Mouse (Mus musculus) embryonic facial prominence, embryonic 15.5 days (tissue): ENCODE data around the gene Adamts15. TPM values are rescaled to one million over a fixed set of nuclear protein-coding genes. Genes with fewer than 3 reads are reported as not detected.

Source experiments
- ATAC-seq: fragments of 200-750 bp; cut with Nextera tagmentation; 2 replicates; pipeline ENCODE4 v1.8.0; 2017; ENCODE audit warnings: low read depth, moderate TSS enrichment; ENCODE audit not compliant: insufficient number of reproducible peaks, low FRiP score, low TSS enrichment
- H3K27ac ChIP-seq: fragments of 300-500 bp; sonication (generic); replicated peaks from 2 replicates; pipeline ENCODE4 v1.5.1; 2015; ENCODE audit warnings: mild to moderate bottlenecking, inconsistent platforms
- H3K27me3 ChIP-seq: fragments of 300-500 bp; sonication (generic); 2 replicates; pipeline ENCODE4 v1.6.1; 2015; ENCODE audit warnings: inconsistent platforms
- H3K36me3 ChIP-seq: fragments of 300-500 bp; sonication (generic); 2 replicates; pipeline ENCODE4 v1.6.1; 2015; ENCODE audit warnings: mild to moderate bottlenecking, inconsistent platforms
- H3K4me1 ChIP-seq: fragments of 300-500 bp; sonication (generic); 2 replicates; pipeline ENCODE4 v1.6.1; 2015; ENCODE audit warnings: inconsistent platforms
- H3K4me2 ChIP-seq: fragments of 300-500 bp; sonication (generic); replicated peaks from 2 replicates; pipeline ENCODE4 v1.6.1; 2015; ENCODE audit warnings: mild to moderate bottlenecking, inconsistent platforms
- H3K4me3 ChIP-seq: fragments of 300-500 bp; sonication (generic); replicated peaks from 2 replicates; pipeline ENCODE4 v1.5.1; 2015; ENCODE audit warnings: mild to moderate bottlenecking, inconsistent platforms
- H3K9ac ChIP-seq: fragments of 300-500 bp; sonication (generic); 2 replicates; pipeline ENCODE4 v1.6.1; 2015; ENCODE audit warnings: inconsistent platforms
- H3K9me3 ChIP-seq: fragments of 300-500 bp; sonication (generic); replicated peaks from 2 replicates; pipeline ENCODE4 v1.6.1; 2016; ENCODE audit warnings: inconsistent platforms
- WGBS: fragments of 180-500 bp; shearing (Covaris S2); methylation state at CpG from one replicate; pipeline ENCODE4 v1.1.7; 2015; 5-methylcytosine and 5-hydroxymethylcytosine counted together
- polyA plus RNA-seq: library from polyadenylated mRNA; unstranded; fragments of >200 nt; fragmentation: Nextera tagmentation; extraction: Ambion mirVana; gene quantifications from 2 replicates; pipeline ENCODE4 v1.2.1, GENCODE M21; 2015

Gene Adamts15
- polyA plus RNA-seq, 1 experiment from 2014 or later, result 15.1 TPM

- Histone ChIP-seq H3K36me3 (no peaks in the 10 kb centered on the region), H3K9me3 (no peaks in the 10 kb centered on the region), H3K4me3 (no peak overlapping the region), H3K27me3 (no peaks in the 10 kb centered on the region), H3K4me1 (no peaks in the 10 kb centered on the region), H3K27ac (no peak overlapping the region), H3K9ac (no peak overlapping the region), H3K4me2 (no peak overlapping the region)
- WGBS, result 84% methylated on average over 9 of the region's 9 CpGs
- ATAC-seq, result no peak
These were observed 41.7 kb downstream of the Adamts15 start for GRCm38 (mm10) chr9:30880553-30880952.

GRCm38 (mm10) chr9:30879947-30880273 lies 42.3 kb downstream of the Adamts15 start:
- no peak for ATAC-seq
- no peak overlapping the region for H3K27ac ChIP-seq
- H3K4me3 ChIP-seq, result no peak overlapping the region
- no peaks in the 10 kb centered on the region for H3K36me3 ChIP-seq
- no peaks in the 10 kb centered on the region for H3K4me1 ChIP-seq
- no peak overlapping the region for H3K4me2 ChIP-seq
- no peaks in the 10 kb centered on the region for H3K27me3 ChIP-seq
- H3K9me3 ChIP-seq, result no peaks in the 10 kb centered on the region
- WGBS, result 80% methylated on average over 2 of the region's 2 CpGs
- no peak overlapping the region for H3K9ac ChIP-seq

GRCm38 (mm10) chr9:30879248-30879946 lies 42.9 kb downstream of the Adamts15 start:
- WGBS, result 85% methylated on average over 7 of the region's 7 CpGs
- Histone ChIP-seq H3K4me3 (no peak overlapping the region), H3K9me3 (no peaks in the 10 kb centered on the region), H3K27me3 (no peaks in the 10 kb centered on the region), H3K4me2 (no peak overlapping the region), H3K9ac (no peak overlapping the region), H3K27ac (no peak overlapping the region), H3K36me3 (no peaks in the 10 kb centered on the region), H3K4me1 (no peaks in the 10 kb centered on the region)
- ATAC-seq, result no peak

- H3K4me1 ChIP-seq, result no peaks in the 10 kb centered on the region
- no peaks in the 10 kb centered on the region for H3K27me3 ChIP-seq
- no peak overlapping the region for H3K9ac ChIP-seq
- no peak for ATAC-seq
- WGBS, result 60% methylated on average over 3 of the region's 3 CpGs
- H3K4me2 ChIP-seq, result no peak overlapping the region
- H3K27ac ChIP-seq, result no peak overlapping the region
- H3K4me3 ChIP-seq, result no peak overlapping the region
- H3K9me3 ChIP-seq, result no peaks in the 10 kb centered on the region
- H3K36me3 ChIP-seq, result no peaks in the 10 kb centered on the region
These were observed 45.7 kb downstream of the Adamts15 start for GRCm38 (mm10) chr9:30876552-30876951.

GRCm38 (mm10) chr9:30855837-30856236 lies 66.4 kb downstream of the Adamts15 start:
- Histone ChIP-seq H3K27ac (no peak overlapping the region), H3K36me3 (no peaks in the 10 kb centered on the region), H3K4me1 (no peaks in the 10 kb centered on the region), H3K4me2 (no peak overlapping the region), H3K9ac (no peak overlapping the region), H3K27me3 (no peaks in the 10 kb centered on the region), H3K4me3 (no peak overlapping the region), H3K9me3 (no peaks in the 10 kb centered on the region)
- 68% methylated on average over 2 of the region's 2 CpGs for WGBS
- no peak for ATAC-seq

GRCm38 (mm10) chr9:30851841-30852240 lies 70.4 kb downstream of the Adamts15 start:
- no peak overlapping the region for H3K4me2 ChIP-seq
- 82% methylated on average over 2 of the region's 2 CpGs for WGBS
- no peak overlapping the region for H3K9ac ChIP-seq
- no peak overlapping the region for H3K27ac ChIP-seq
- H3K27me3 ChIP-seq, result no peaks in the 10 kb centered on the region
- no peaks in the 10 kb centered on the region for H3K9me3 ChIP-seq
- no peaks in the 10 kb centered on the region for H3K4me1 ChIP-seq
- no peaks in the 10 kb centered on the region for H3K36me3 ChIP-seq
- H3K4me3 ChIP-seq, result no peak overlapping the region
- ATAC-seq, result no peak

- Histone ChIP-seq H3K27ac (no peak overlapping the region), H3K9me3 (no peaks in the 10 kb centered on the region), H3K27me3 (no peaks in the 10 kb centered on the region), H3K4me3 (no peak overlapping the region), H3K4me2 (no peak overlapping the region), H3K9ac (no peak overlapping the region), H3K36me3 (no peaks in the 10 kb centered on the region), H3K4me1 (peaks cover 6% of the 10 kb centered on the region)
- 86% methylated on average over 4 of the region's 4 CpGs for WGBS
- no peak for ATAC-seq
These were observed 72.3 kb downstream of the Adamts15 start for GRCm38 (mm10) chr9:30849951-30850350.

GRCm38 (mm10) chr9:30849444-30849843 lies 72.8 kb downstream of the Adamts15 start:
- H3K9ac ChIP-seq, result no peak overlapping the region
- no peaks in the 10 kb centered on the region for H3K36me3 ChIP-seq
- ATAC-seq, result no peak
- no peak overlapping the region for H3K4me2 ChIP-seq
- no peaks in the 10 kb centered on the region for H3K27me3 ChIP-seq
- 86% methylated on average over 8 of the region's 8 CpGs for WGBS
- H3K4me1 ChIP-seq, result peaks cover 8% of the 10 kb centered on the region
- no peak overlapping the region for H3K27ac ChIP-seq
- H3K4me3 ChIP-seq, result no peak overlapping the region
- no peaks in the 10 kb centered on the region for H3K9me3 ChIP-seq

Other genes with a start within 250 kb of the Adamts15 start
- 5.1 and 5.3 TPM in 2 replicates for gene Adamts8, start 20.1 kb upstream of the Adamts15 start, polyA plus RNA-seq
- gene Zbtb44, start 108.2 kb upstream of the Adamts15 start, polyA plus RNA-seq, result 7.6 and 8.3 TPM in 2 replicates
- 29.7 and 31.7 TPM in 2 replicates for gene St14, start 209.4 kb upstream of the Adamts15 start, polyA plus RNA-seq